Mouse (Mus musculus): ENCODE measurements around the gene Tbc1d23. TPM values are rescaled to one million over a fixed set of nuclear protein-coding genes. Genes with fewer than 3 reads are reported as not detected.
A peak's percentile ranks its signal among the peaks of the same experiment; 100 is the strongest.

Tbc1d23 gene
- polyA plus RNA-seq, 1 experiment from 2014 or later, result 20.5 TPM

DNA sequence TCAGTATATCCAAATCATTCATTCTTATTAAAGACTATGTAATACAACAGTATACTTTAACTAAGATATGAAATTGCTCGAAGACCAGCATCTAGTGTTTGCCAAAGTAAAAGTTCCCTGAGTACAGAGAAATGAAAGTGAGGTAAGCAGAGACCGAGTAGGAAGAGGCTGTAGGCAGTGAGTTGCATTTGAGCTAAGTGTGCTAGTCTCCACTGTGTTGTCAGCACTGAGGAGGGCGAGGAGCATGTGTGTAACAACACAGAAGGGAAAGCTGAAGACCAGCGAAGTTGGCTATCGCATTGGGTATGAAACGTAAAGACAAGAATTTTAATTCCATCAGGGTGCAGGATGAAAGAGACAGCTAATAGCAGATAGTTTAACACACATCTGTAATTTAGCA is 97.7 kb downstream of the Tbc1d23 start:
- ATAC-seq (replicated peaks; ENCODE audit: insufficient number of reproducible peaks, low FRiP score, low TSS enrichment), result no peak
- no peak overlapping the region for H3K4me2 ChIP-seq
- H3K9me3 ChIP-seq (replicated peaks; ENCODE audit: control insufficient read depth, low read length), result no peaks in the 10 kb centered on the region
- 93% methylated on average over 6 of the region's 6 CpGs for WGBS (ENCODE audit: insufficient replicate concordance)
- H3K4me3 ChIP-seq (ENCODE audit: low read depth, low read length), result no peak overlapping the region
- no peak overlapping the region for H3K27ac ChIP-seq (ENCODE audit: low read depth, low read length)
- H3K9ac ChIP-seq (ENCODE audit: low read depth, low read length), result no peak overlapping the region
- H3K36me3 ChIP-seq (ENCODE audit: control insufficient read depth, insufficient read depth, low read length), result 0 out of 2 replicates have a peak, but pooled peaks cover 4% of the 10 kb centered on the region
- no peaks in the 10 kb centered on the region for H3K27me3 ChIP-seq (ENCODE audit: control insufficient read depth, insufficient read depth, low read length)
- no peaks in the 10 kb centered on the region for H3K4me1 ChIP-seq (ENCODE audit: control insufficient read depth, insufficient read depth, low read length)

DNA sequence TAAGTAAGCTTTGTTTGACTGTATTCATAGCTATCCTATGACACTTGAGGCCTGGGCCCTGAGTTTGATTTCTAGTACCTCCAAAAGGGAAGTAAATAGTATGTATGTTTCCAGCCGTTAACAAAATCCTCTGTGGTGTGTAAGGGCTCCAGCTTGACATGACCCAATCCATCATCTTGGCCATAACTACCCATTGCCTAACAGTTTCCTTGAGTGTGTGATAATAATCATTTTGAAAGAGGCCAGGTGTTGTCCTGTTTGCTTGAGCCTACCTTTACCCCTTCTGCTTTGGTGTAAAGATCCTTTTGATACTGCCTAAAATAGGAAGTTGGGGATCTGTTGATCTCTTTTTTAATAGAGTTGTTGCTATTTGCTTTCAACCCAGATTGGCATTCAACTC is 99.0 kb downstream of the Tbc1d23 start:
- Histone ChIP-seq H3K4me2 (no peak overlapping the region), H3K36me3 (ENCODE audit: control insufficient read depth, insufficient read depth, low read length) (0 out of 2 replicates have a peak, but pooled peaks cover 4% of the 10 kb centered on the region), H3K27ac (ENCODE audit: low read depth, low read length) (no peak overlapping the region), H3K9me3 (replicated peaks; ENCODE audit: control insufficient read depth, low read length) (no peaks in the 10 kb centered on the region), H3K27me3 (ENCODE audit: control insufficient read depth, insufficient read depth, low read length) (no peaks in the 10 kb centered on the region), H3K4me1 (ENCODE audit: control insufficient read depth, insufficient read depth, low read length) (peaks cover 2% of the 10 kb centered on the region; the same call in 1 of the 2 replicates), H3K4me3 (ENCODE audit: low read depth, low read length) (no peak overlapping the region), H3K9ac (ENCODE audit: low read depth, low read length) (no peak overlapping the region)
- 78% methylated on average over 1 of the region's 1 CpGs for WGBS (ENCODE audit: insufficient replicate concordance)
- no peak for ATAC-seq (replicated peaks; ENCODE audit: insufficient number of reproducible peaks, low FRiP score, low TSS enrichment)

DNA sequence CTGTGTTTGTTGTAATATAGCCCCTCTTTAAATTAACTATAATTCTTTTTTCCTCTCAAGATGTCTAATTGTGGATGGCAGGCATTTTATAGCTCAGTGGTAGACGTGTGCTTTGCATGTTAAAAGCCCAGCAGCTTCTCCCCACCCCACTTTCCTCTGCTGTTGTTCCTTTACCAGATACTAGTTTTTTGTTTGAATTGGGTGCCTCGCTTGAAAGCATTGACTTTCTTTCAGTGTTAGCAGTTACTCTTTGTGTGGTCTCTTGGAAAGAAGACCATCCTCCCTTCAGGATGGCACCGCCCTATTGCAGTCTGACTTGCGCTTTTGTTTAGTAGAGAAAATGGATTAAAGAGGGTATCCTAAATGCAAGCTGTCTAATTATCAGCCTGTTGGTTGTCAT is 99.8 kb downstream of the Tbc1d23 start:
- Histone ChIP-seq H3K4me2 (no peak overlapping the region), H3K4me3 (ENCODE audit: low read depth, low read length) (no peak overlapping the region), H3K9me3 (replicated peaks; ENCODE audit: control insufficient read depth, low read length) (no peaks in the 10 kb centered on the region), H3K4me1 (ENCODE audit: control insufficient read depth, insufficient read depth, low read length) (peaks cover 2% of the 10 kb centered on the region; the same call in 1 of the 2 replicates), H3K36me3 (ENCODE audit: control insufficient read depth, insufficient read depth, low read length) (0 out of 2 replicates have a peak, but pooled peaks cover 4% of the 10 kb centered on the region), H3K27ac (ENCODE audit: low read depth, low read length) (no peak overlapping the region), H3K9ac (ENCODE audit: low read depth, low read length) (no peak overlapping the region), H3K27me3 (ENCODE audit: control insufficient read depth, insufficient read depth, low read length) (no peaks in the 10 kb centered on the region)
- 81% methylated on average over 4 of the region's 4 CpGs for WGBS (ENCODE audit: insufficient replicate concordance)
- no peak for ATAC-seq (replicated peaks; ENCODE audit: insufficient number of reproducible peaks, low FRiP score, low TSS enrichment)

DNA sequence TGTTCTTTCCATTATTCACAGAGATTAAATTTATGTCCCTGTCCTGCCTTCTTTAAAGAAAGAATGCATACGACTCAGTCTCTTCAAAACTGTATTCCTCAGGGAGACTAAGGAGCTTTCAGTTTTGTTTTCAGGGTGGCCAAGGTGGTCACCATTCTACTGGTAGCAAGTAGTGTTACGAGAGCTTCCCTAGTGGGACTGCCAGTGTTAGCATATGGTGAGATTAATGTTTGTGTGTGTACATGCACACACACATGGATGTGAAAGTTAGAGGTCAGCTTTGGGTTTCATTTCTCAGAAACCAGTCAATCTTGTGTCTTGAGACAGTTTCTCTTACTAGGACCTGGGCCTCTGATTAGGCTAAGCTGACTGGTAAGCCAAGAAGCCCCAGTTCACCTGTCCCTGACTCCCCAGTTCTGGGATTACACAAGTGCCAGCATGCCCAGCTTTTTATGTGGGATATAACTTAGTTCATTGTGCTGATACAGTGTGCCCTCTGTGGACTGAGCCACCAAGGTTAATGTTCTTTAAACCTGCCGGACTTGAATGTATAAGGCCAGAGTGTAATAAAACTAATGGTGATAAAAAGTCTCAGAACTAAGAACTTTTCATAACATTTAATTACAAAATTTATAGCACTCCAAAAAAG is 100.4 kb downstream of the Tbc1d23 start:
- Histone ChIP-seq H3K4me1 (ENCODE audit: control insufficient read depth, insufficient read depth, low read length) (peaks cover 2% of the 10 kb centered on the region; the same call in 1 of the 2 replicates), H3K27me3 (ENCODE audit: control insufficient read depth, insufficient read depth, low read length) (no peaks in the 10 kb centered on the region), H3K9ac (ENCODE audit: low read depth, low read length) (no peak overlapping the region), H3K27ac (ENCODE audit: low read depth, low read length) (no peak overlapping the region), H3K4me3 (ENCODE audit: low read depth, low read length) (no peak overlapping the region), H3K9me3 (replicated peaks; ENCODE audit: control insufficient read depth, low read length) (no peaks in the 10 kb centered on the region), H3K4me2 (no peak overlapping the region), H3K36me3 (ENCODE audit: control insufficient read depth, insufficient read depth, low read length) (0 out of 2 replicates have a peak, but pooled peaks cover 4% of the 10 kb centered on the region)
- 85% methylated on average over 3 of the region's 3 CpGs for WGBS (ENCODE audit: insufficient replicate concordance)
- no peak for ATAC-seq (replicated peaks; ENCODE audit: insufficient number of reproducible peaks, low FRiP score, low TSS enrichment)

DNA sequence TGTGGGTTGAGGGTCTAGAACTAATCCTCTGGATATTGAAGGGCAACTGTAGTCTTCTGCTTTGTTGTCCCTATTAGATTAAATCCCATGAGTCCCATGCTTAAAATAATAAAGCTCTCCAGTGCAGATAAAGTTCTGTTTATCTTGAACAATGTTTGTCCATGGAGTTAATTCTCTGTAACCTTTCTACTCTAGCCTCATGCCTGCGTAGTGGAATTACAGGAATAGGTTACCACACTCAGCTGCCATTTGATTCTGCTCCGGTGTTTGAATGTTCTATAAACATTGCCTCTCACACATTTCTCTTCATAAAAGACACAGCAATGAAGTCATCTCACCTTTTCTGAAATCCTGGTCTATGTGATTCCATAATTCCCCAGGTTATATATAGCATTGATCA is 103.5 kb downstream of the Tbc1d23 start:
- peaks cover 13% of the 10 kb centered on the region for H3K4me1 ChIP-seq (ENCODE audit: control insufficient read depth, insufficient read depth, low read length)
- H3K36me3 ChIP-seq (ENCODE audit: control insufficient read depth, insufficient read depth, low read length), result no peaks in the 10 kb centered on the region
- WGBS (ENCODE audit: insufficient replicate concordance), result 78% methylated on average over 2 of the region's 2 CpGs
- H3K4me2 ChIP-seq, result no peak overlapping the region
- no peak overlapping the region for H3K4me3 ChIP-seq (ENCODE audit: low read depth, low read length)
- no peak for ATAC-seq (replicated peaks; ENCODE audit: insufficient number of reproducible peaks, low FRiP score, low TSS enrichment)
- H3K9ac ChIP-seq (ENCODE audit: low read depth, low read length), result no peak overlapping the region
- no peaks in the 10 kb centered on the region for H3K27me3 ChIP-seq (ENCODE audit: control insufficient read depth, insufficient read depth, low read length)
- H3K27ac ChIP-seq (ENCODE audit: low read depth, low read length), result no peak overlapping the region
- no peaks in the 10 kb centered on the region for H3K9me3 ChIP-seq (replicated peaks; ENCODE audit: control insufficient read depth, low read length)

DNA sequence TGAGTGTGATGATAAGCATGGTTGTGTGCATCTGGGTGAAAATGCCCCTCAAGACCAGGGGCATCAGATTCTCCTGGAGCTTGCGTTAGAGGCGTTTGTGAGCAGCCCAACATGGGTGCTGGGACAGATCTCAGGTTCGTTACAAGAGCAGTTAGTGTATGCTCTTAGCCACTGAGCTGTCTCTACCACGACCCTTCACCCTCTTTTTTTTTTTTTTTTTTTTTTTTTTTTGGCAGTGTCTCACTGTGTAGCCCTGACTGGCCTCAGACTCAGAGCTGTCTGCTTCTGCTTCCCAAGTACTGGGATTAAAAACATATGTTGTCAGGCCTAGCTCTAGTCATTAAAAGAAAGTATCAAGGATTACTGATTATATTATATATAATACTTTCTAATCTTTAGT is 105.0 kb downstream of the Tbc1d23 start:
- no peak for ATAC-seq (replicated peaks; ENCODE audit: insufficient number of reproducible peaks, low FRiP score, low TSS enrichment)
- 67% methylated on average over 4 of the region's 4 CpGs for WGBS (ENCODE audit: insufficient replicate concordance)
- Histone ChIP-seq H3K9me3 (replicated peaks; ENCODE audit: control insufficient read depth, low read length) (no peaks in the 10 kb centered on the region), H3K4me2 (no peak overlapping the region), H3K27ac (ENCODE audit: low read depth, low read length) (no peak overlapping the region), H3K4me1 (ENCODE audit: control insufficient read depth, insufficient read depth, low read length) (peaks cover 15% of the 10 kb centered on the region), H3K4me3 (ENCODE audit: low read depth, low read length) (no peak overlapping the region), H3K27me3 (ENCODE audit: control insufficient read depth, insufficient read depth, low read length) (no peaks in the 10 kb centered on the region), H3K36me3 (ENCODE audit: control insufficient read depth, insufficient read depth, low read length) (no peaks in the 10 kb centered on the region), H3K9ac (ENCODE audit: low read depth, low read length) (no peak overlapping the region)

DNA sequence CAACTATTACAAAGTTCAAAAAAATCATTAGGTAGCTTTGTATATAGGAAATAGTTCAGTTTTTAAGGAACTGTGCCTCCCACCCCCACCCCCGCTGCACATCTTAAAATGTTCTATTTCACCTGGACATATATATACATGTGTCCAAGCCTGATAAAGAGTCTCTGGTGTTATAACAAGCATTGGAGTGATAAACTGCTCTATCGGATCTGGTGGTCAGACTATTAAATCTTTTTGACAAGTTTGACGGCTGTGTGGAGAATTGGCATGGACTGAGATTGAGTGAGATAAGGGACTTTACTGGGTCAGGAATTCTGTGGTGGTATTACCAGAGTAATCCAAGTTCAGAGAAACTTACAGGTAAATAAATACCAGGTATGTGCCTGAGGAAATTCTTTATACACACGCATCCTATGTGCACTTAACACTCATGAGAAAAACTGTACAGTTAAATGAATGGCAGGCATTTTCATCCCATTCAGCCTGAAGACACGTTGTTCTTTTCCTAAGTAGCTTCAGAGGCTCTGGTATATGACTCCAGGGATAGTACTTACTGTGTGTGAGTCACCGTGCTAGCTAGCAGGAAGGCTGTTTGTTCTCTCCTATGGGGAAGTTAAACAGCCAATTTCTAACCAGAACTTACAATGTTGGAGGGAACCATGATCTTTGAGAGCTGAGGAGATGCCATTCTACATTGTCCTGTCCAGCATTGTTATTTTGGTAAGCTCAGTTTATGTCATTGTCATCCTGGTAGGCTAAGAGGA is 108.4 kb downstream of the Tbc1d23 start:
- WGBS (ENCODE audit: insufficient replicate concordance), result 49% methylated on average over 6 of the region's 6 CpGs
- Histone ChIP-seq H3K27me3 (ENCODE audit: control insufficient read depth, insufficient read depth, low read length) (no peaks in the 10 kb centered on the region), H3K9me3 (replicated peaks; ENCODE audit: control insufficient read depth, low read length) (no peaks in the 10 kb centered on the region), H3K4me1 (ENCODE audit: control insufficient read depth, insufficient read depth, low read length) (peaks cover 14% of the 10 kb centered on the region), H3K4me3 (ENCODE audit: low read depth, low read length) (peak overlapping the region; percentile 95), H3K4me2 (peak overlapping the region; percentile 67), H3K36me3 (ENCODE audit: control insufficient read depth, insufficient read depth, low read length) (no peaks in the 10 kb centered on the region), H3K9ac (ENCODE audit: low read depth, low read length) (peak overlapping the region; percentile 92), H3K27ac (ENCODE audit: low read depth, low read length) (no peak overlapping the region)
- ATAC-seq (replicated peaks; ENCODE audit: insufficient number of reproducible peaks, low FRiP score, low TSS enrichment), result no peak

DNA sequence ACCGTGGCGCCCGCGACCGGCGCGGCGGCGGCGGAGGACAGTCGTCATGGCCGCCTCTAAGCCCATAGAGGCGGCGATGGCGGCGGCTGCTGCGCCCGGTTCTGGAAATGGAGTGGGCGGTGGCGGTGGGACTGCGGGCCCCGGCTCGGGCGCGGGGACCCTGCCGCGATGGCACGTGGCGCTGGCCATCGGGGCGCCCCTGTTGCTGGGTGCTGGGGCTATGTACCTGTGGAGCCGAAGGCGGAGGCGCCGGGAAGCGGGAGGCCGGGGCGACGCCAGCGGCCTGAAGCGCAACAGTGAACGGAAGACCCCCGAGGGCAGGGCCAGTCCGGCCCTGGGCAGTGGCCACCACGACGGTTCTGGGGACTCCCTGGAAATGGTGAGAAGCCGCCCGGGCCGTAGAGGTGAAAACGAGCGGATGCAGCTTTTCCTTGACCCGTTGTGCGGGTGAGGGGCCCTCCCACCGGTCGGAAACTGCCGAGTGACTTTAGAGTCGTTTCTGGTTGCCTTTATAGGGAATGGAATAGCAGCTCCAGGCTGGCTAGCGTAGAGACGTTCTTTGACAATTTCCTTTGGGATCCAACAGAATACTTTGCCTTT is 109.4 kb downstream of the Tbc1d23 start:
- peak overlapping the region; percentile 95 for H3K4me3 ChIP-seq (ENCODE audit: low read depth, low read length)
- peak overlapping the region; percentile 67 for H3K4me2 ChIP-seq
- H3K27ac ChIP-seq (ENCODE audit: low read depth, low read length), result peak overlapping the region; percentile 90
- H3K9ac ChIP-seq (ENCODE audit: low read depth, low read length), result peak overlapping the region; percentile 92
- H3K27me3 ChIP-seq (ENCODE audit: control insufficient read depth, insufficient read depth, low read length), result no peaks in the 10 kb centered on the region
- peaks cover 13% of the 10 kb centered on the region for H3K4me1 ChIP-seq (ENCODE audit: control insufficient read depth, insufficient read depth, low read length)
- H3K36me3 ChIP-seq (ENCODE audit: control insufficient read depth, insufficient read depth, low read length), result no peaks in the 10 kb centered on the region
- under 1% methylated on average over 59 of the region's 59 CpGs for WGBS (ENCODE audit: insufficient replicate concordance)
- no peaks in the 10 kb centered on the region for H3K9me3 ChIP-seq (replicated peaks; ENCODE audit: control insufficient read depth, low read length)
- ATAC-seq (replicated peaks; ENCODE audit: insufficient number of reproducible peaks, low FRiP score, low TSS enrichment), result peak; percentile 43; the same call in 1 of the 2 replicates
